Mouse (Mus musculus): ENCODE data around the gene Rasd2. TPM values are rescaled to one million over a fixed set of nuclear protein-coding genes. Genes with fewer than 3 reads are reported as not detected.

Gene Rasd2
- polyA plus RNA-seq (2015; fragmentation: Nextera tagmentation; extraction: Ambion mirVana), result 1.1 and 1.4 TPM in 2 replicates

DNA sequence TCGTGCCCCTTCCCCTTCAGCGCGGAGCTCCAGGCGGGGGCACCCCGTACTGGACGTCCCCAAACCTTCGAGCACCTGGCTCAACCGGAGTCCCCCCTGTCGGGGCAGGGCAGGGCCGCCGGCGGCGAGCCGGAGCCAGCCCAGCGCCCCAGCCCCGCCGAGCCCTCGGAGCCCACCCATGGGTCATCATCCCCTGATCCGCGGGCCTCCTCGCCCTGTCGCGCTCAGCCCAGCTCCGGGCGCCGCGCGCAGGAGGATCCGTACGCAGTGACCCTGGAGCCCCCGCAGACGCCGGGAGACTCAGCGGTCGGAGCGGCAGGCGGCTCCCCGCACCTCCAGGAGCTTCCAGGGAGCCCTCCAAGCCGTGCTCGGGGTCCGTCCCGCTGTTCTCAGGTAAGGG, at the start of gene Rasd2:
TSS of gene Rasd2 (plus strand) at position 259 of the 400 bp plus-strand sequence.
- peaks cover 6% of the 10 kb centered on the region for H3K4me1 ChIP-seq (ENCODE audit: insufficient read depth, low read depth, low read length)
- no peaks in the 10 kb centered on the region for H3K36me3 ChIP-seq (ENCODE audit: insufficient read depth, low read length)
- peak within 1 kb of the TSS; percentile 97 for H3K4me2 ChIP-seq (replicated peaks; ENCODE audit: low read depth, low read length)
- DNase-seq (ENCODE audit: low spot score), result no peak
- H3K27me3 ChIP-seq (replicated peaks; ENCODE audit: insufficient read depth, low read length), result peaks cover 29% of the 10 kb centered on the region
- 2% methylated on average over 42 of the region's 42 CpGs for WGBS
- no peak within 1 kb of the TSS for H3K27ac ChIP-seq (ENCODE audit: low read length)
- TF ChIP-seq EP300 (IDR thresholded peaks at IDR 0.05) (no peak), CTCF (IDR thresholded peaks at IDR 0.05) (no peak)
- ATAC-seq, result no peak
- H3K9ac ChIP-seq (replicated peaks; ENCODE audit: low read depth), result peak within 1 kb of the TSS; percentile 8; the same call in 1 of the 2 replicates
- H3K4me3 ChIP-seq (ENCODE audit: low read depth, low read length), result peak within 1 kb of the TSS; percentile 47
- no peaks in the 10 kb centered on the region for H3K9me3 ChIP-seq (ENCODE audit: low read length)

DNA sequence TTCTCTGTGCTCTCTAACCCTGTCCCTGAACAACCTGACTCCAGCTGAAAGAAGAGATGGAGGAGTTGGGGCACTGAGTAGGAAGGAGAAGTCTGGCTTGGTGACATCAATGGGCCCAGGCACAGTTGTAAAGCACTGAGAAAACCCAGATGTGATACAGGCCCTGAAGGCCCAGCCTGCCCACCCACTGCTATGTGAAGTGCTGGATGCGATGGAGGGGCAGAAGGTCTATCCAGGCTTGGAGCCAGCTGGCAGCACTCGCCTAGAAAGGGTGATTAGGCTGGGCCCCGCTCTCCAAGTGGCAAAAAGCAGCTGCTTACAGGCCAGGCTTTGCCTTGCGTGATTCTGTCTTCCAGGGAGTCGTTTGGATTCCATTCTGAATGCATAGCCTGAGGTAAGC, 44.4 kb upstream of the Rasd2 start:
- no peaks in the 10 kb centered on the region for H3K4me1 ChIP-seq (ENCODE audit: insufficient read depth, low read depth, low read length)
- no peaks in the 10 kb centered on the region for H3K9me3 ChIP-seq (ENCODE audit: low read length)
- TF ChIP-seq CTCF (IDR thresholded peaks at IDR 0.05) (no peak), EP300 (IDR thresholded peaks at IDR 0.05) (no peak)
- DNase-seq (ENCODE audit: low spot score) (no peak), ATAC-seq (peak; percentile 18; the same call in 1 of the 2 replicates)
- no peaks in the 10 kb centered on the region for H3K36me3 ChIP-seq (ENCODE audit: insufficient read depth, low read length)
- no peak overlapping the region for H3K4me3 ChIP-seq (ENCODE audit: low read depth, low read length)
- H3K27ac ChIP-seq (ENCODE audit: low read length), result no peak overlapping the region
- no peak overlapping the region for H3K4me2 ChIP-seq (replicated peaks; ENCODE audit: low read depth, low read length)
- H3K9ac ChIP-seq (replicated peaks; ENCODE audit: low read depth), result no peak overlapping the region
- WGBS, result 51% methylated on average over 5 of the region's 5 CpGs
- H3K27me3 ChIP-seq (replicated peaks; ENCODE audit: insufficient read depth, low read length), result no peaks in the 10 kb centered on the region

- no peak overlapping the region for H3K4me2 ChIP-seq (replicated peaks; ENCODE audit: low read depth, low read length)
- H3K27ac ChIP-seq (ENCODE audit: low read length), result no peak overlapping the region
- whole genome bisulfite sequencing, result 59% methylated on average over 6 of the region's 6 CpGs
- no peaks in the 10 kb centered on the region for H3K4me1 ChIP-seq (ENCODE audit: insufficient read depth, low read depth, low read length)
- H3K27me3 ChIP-seq (replicated peaks; ENCODE audit: insufficient read depth, low read length), result no peaks in the 10 kb centered on the region
- no peaks in the 10 kb centered on the region for H3K36me3 ChIP-seq (ENCODE audit: insufficient read depth, low read length)
- TF ChIP-seq CTCF (IDR thresholded peaks at IDR 0.05), result no peak
- TF ChIP-seq EP300 (IDR thresholded peaks at IDR 0.05), result 0 out of 2 replicates have a peak, but pooled peaks have one; percentile 16
- peak; percentile 68 for ATAC-seq
- DNase-seq (ENCODE audit: low spot score), result peak; percentile 32
- no peak overlapping the region for H3K9ac ChIP-seq (replicated peaks; ENCODE audit: low read depth)
- H3K4me3 ChIP-seq (ENCODE audit: low read depth, low read length), result no peak overlapping the region
- no peaks in the 10 kb centered on the region for H3K9me3 ChIP-seq (ENCODE audit: low read length)
These were observed 41.6 kb upstream of the Rasd2 start for GRCm38 (mm10) chr8:75172009-75172685.

GRCm38 (mm10) chr8:75193022-75193421, 20.7 kb upstream of the Rasd2 start:
- Histone ChIP-seq H3K4me2 (replicated peaks; ENCODE audit: low read depth, low read length) (no peak overlapping the region), H3K27ac (ENCODE audit: low read length) (no peak overlapping the region)

GRCm38 (mm10) chr8:75194473-75195071, 19.2 kb upstream of the Rasd2 start:
- no peak for TF ChIP-seq EP300 (IDR thresholded peaks at IDR 0.05)
- TF ChIP-seq CTCF (IDR thresholded peaks at IDR 0.05), result no peak
- no peaks in the 10 kb centered on the region for H3K27me3 ChIP-seq (replicated peaks; ENCODE audit: insufficient read depth, low read length)
- H3K4me2 ChIP-seq (replicated peaks; ENCODE audit: low read depth, low read length), result no peak overlapping the region
- H3K4me3 ChIP-seq (ENCODE audit: low read depth, low read length), result no peak overlapping the region
- no peak overlapping the region for H3K27ac ChIP-seq (ENCODE audit: low read length)
- DNase-seq (ENCODE audit: low spot score), result no peak
- no peak overlapping the region for H3K9ac ChIP-seq (replicated peaks; ENCODE audit: low read depth)
- no peak for ATAC-seq
- H3K4me1 ChIP-seq (ENCODE audit: insufficient read depth, low read depth, low read length), result no peaks in the 10 kb centered on the region
- H3K36me3 ChIP-seq (ENCODE audit: insufficient read depth, low read length), result no peaks in the 10 kb centered on the region
- no peaks in the 10 kb centered on the region for H3K9me3 ChIP-seq (ENCODE audit: low read length)
- 42% methylated on average over 4 of the region's 4 CpGs for WGBS

More at GRCm38 (mm10) chr8:75193022-75193421, 20.7 kb upstream of the Rasd2 start:
- no peaks in the 10 kb centered on the region for H3K27me3 ChIP-seq (replicated peaks; ENCODE audit: insufficient read depth, low read length)
- ATAC-seq, result no peak
- H3K9me3 ChIP-seq (ENCODE audit: low read length), result no peaks in the 10 kb centered on the region
- no peak overlapping the region for H3K9ac ChIP-seq (replicated peaks; ENCODE audit: low read depth)
- no peaks in the 10 kb centered on the region for H3K36me3 ChIP-seq (ENCODE audit: insufficient read depth, low read length)
- H3K4me1 ChIP-seq (ENCODE audit: insufficient read depth, low read depth, low read length), result no peaks in the 10 kb centered on the region
- DNase-seq (ENCODE audit: low spot score), result no peak
- 64% methylated on average over 3 of the region's 3 CpGs for WGBS
- TF ChIP-seq EP300 (IDR thresholded peaks at IDR 0.05) (no peak), CTCF (IDR thresholded peaks at IDR 0.05) (no peak)
- H3K4me3 ChIP-seq (ENCODE audit: low read depth, low read length), result no peak overlapping the region

DNA sequence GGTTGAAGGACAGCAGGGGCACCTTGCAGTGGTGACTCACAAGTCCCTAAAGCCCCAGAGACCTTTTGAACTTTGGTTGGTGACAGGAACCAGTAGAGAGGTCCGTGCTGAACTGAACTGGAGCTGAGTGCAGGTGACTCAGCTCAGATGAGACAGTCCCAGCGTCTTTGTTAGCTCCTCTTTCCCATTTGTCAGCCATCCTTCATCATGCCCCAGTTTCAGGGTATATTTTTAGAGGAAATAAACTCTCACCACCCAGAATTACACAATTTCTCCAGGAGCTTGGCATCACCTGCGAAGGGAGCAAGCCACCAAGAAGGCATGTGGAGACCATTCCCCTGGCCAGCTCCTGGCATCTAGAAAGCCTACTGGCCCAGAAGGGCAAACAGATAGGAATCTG, 16.6 kb upstream of the Rasd2 start:
- no peaks in the 10 kb centered on the region for H3K36me3 ChIP-seq (ENCODE audit: insufficient read depth, low read length)

More for the DNA sequence above, 16.6 kb upstream of the Rasd2 start:
- no peaks in the 10 kb centered on the region for H3K4me1 ChIP-seq (ENCODE audit: insufficient read depth, low read depth, low read length)
- H3K4me3 ChIP-seq (ENCODE audit: low read depth, low read length), result no peak overlapping the region
- no peaks in the 10 kb centered on the region for H3K9me3 ChIP-seq (ENCODE audit: low read length)
- no peak for DNase-seq (ENCODE audit: low spot score)
- no peaks in the 10 kb centered on the region for H3K27me3 ChIP-seq (replicated peaks; ENCODE audit: insufficient read depth, low read length)
- H3K27ac ChIP-seq (ENCODE audit: low read length), result no peak overlapping the region
- 63% methylated on average over 3 of the region's 3 CpGs for WGBS
- H3K9ac ChIP-seq (replicated peaks; ENCODE audit: low read depth), result no peak overlapping the region
- no peak for TF ChIP-seq EP300 (IDR thresholded peaks at IDR 0.05)
- TF ChIP-seq CTCF (IDR thresholded peaks at IDR 0.05), result no peak
- no peak for ATAC-seq
- H3K4me2 ChIP-seq (replicated peaks; ENCODE audit: low read depth, low read length), result no peak overlapping the region
